Mouse (Mus musculus): ENCODE data around the gene H60c.
"Not testable (repeated sequence)": the region's sequence is repeated elsewhere in the genome, so short reads cannot be mapped to it uniquely, and the experiment has no call there.

H60c gene

DNA sequence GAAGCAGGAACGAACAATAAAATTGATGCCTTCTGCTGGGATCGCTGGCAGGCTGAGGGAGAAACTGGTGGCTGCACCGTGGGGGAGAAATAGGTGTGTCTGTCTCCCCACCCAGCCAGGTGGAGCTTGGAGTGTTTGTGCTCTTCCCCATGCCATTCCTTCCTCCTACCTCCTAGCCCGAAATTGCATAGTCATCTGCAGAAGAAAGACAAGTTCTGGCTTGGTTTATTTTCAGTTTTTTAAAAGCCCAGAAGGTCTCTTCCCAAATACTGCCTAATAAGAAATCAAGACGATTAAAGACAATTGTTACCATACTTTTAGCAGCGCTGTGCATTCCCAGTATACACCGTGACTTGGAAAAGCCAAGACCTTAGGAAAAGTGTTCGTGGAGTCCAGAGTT is at the start of gene H60c:
TSS of gene H60c (minus strand) at position 101 of the 400 bp plus-strand sequence.
- no peak for DNase-seq

DNA sequence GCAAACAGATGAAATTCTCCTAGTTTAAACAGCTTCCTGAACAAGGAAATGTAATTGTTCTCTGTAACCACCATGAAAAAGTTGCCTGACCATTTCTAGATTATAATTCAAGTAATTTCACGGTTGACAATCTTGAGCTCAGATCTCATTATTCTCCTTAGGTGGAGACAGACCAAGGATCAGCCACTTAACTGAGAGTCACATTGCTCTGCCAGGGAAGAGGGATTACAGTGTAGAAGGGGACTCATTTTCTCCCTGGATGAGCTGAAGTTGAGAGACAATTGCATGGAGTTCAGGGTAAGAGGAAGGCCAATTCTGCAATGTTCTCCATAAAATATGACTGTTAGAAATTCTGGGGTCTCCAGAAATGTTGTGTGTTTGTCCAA is 41.2 kb upstream of the H60c start:
- no peak for DNase-seq

DNA sequence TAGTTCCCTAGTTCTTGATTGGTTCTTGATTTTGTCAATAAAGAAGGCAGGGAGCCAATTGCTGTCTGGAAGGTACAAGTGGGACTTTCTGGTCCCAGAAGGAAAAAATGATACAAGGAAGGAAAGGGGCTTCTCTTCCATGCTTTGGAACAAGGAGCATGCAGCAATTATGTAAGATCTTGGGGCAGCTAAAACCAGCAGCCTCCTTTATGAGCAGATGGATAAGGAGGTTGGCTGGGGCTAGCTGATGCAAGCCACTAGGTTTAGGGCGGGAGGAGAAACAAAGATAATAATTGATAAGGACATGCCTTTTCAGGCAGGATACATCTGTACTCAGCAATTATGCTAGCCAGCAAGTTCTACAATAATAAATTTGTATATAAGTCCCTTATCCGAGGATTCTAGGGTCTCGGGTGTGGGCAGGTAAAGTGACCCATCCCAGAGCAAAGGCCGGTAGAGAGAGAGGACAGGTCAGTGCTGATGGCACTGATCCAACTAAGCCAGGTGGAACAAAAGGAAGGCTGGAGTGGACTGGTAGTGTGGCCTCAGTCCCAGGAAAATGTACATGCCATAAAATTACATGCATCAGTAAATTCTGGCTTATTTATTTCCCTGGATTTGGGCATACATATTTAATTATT is 40.7 kb upstream of the H60c start:
- DNase-seq: no peak

DNA sequence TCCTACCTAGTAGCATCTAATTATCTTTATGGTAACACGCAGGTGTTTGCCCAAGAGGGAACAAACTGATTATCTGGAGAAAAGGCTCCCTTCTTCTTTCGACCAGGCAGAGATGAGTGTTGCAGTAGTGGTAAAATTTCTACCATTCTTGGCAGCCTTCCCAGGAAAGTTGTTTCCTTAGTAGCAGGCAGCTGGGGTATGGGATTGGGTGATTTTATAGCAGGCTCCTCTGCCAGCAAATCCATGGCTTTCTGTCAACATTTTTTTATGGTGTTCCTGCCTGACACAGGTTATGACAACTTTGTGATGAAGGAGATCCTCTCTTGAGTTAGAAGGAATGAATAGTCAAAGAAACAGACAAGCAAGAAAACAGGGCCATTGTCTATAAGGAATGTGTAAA is 40.2 kb upstream of the H60c start:
- peak; percentile 41 for DNase-seq

DNA sequence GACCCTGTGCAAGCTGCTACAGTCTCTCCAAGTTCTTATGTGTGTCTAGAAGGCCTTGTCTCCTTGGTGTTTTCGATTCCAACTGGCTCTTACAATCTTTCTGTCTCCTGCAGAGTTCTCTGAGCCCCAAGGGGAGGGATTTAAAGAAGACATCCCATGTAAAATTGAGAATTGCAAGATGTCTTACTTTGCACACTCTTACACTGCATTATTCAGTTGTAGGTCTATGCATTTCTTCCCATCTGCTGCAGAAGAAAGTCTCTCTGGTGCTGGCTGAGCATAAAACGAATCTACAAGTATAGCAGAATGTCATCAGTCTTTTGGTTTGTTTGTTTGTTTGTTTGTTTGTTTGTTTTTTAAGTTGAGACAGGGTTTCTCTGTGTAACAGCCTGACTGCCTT is 26.4 kb upstream of the H60c start:
- DNase-seq: no peak

DNA sequence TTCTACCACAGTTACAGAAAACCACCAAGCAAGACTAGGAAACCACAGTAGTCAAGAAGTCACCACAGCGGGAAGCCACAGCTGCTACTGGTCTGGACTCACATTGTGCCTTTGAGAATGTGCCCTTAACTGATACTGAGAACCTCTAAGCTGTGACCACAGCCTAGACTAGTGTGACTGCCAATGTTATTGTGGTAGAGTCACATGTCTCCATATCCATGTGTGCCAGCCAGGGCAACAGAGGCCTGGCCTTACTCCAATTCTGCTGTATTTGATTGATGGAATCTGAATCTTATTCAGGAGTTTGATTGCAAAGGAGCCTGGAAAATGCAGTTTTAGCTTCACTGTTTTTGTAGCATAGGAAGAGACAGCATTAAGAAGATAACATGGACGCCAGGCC is 13.5 kb upstream of the H60c start:
- DNase-seq: peak; percentile 57

DNA sequence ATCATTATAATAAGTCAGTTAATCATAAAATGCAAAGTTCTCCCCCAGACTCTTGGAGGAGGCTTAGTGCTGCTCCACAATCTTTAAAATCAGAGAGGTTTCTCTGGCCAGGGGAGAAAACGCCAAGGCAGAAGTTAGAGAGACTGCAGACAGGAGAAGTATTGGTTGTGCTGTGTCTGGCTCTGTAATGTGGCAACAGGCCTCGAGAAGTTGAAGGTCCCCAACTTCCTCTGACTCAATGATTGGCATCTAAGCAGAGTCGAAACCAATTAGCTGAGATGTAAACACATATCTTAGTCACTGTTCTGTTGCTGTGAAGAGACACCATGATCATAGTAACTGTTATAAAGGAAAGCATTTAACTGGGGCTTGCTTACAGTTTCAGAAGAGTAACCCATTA is 6.5 kb upstream of the H60c start:
- DNase-seq: peak; percentile 6

DNA sequence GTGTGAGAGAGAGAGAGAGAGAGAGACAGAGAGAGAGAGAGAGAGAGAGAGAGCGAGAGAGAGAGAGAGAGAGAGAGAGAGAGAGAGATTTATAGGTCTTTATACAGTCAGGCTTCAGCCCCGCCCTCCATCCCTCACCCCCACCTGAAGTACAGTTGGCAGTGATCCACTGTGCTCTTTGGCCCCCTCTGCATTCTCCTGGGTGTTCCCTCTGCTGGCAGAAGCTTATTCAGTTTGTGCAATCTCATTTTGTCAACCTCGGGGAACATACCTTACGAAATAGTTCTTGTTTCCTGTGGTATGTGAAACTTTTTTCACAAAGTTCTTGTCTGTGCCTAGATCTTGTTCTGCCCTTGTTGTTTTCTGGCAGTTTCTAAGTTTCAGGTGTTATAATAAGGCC is 3.5 kb upstream of the H60c start:
- peak; percentile 74 for DNase-seq

DNA sequence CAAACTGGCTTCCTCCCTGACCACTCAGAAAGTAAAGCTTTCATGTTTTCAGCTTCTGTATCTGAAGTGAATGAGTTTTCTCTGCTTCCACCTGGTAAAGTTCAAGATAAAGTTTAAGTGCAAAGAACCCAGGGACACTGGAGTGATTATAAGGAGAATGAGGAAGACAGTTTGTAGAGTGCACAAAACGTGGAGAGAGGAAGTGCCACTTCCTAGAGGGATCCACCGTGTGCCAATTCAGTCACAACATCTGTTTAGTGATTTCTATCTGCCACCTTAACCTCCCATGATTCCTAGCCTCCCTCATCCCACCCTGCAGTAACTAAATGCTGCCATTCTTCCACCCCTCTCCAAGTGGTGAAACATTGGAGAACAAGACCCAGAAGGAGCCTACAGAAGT is 842 bp downstream of the H60c start:
- DNase-seq: no peak

DNA sequence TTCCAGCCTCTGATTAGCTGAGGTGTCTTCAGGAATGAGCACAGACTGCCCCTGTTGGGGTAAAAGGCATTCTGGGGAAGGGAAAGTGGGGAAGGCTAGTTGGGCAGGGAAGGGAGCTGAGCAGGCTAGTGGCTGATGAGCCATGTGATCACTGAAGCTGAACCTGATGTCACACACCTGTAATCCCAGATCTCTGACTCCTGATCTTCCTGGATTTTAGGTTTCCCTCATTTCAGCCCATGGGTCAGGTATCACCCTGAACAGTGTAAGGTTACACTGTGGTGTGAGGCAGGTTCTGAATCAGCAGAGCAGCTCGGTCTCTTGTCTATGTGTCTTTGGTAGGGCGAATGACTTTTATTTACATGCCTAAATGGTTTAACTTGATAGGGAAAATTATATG is 4.8 kb downstream of the H60c start:
- DNase-seq: no peak

DNA sequence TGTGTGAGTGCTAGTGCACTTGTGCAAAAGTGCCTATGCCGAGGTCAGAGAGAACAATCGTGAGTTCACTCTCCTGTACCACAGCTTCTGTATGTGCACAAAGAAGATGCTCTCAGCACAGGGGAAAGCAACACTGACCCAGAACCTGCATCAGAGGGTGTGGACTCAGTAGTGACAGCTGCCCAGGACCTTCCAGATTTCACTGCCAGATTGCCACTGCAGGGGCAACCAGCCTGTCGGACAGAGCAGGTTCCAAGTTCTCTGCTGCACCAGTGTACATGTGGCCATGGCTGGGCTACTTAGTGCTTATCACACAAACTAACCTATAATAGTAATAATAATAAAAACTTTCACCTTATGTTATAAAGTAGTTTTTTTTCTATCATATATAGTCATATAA is 10.2 kb downstream of the H60c start:
- no peak for DNase-seq

DNA sequence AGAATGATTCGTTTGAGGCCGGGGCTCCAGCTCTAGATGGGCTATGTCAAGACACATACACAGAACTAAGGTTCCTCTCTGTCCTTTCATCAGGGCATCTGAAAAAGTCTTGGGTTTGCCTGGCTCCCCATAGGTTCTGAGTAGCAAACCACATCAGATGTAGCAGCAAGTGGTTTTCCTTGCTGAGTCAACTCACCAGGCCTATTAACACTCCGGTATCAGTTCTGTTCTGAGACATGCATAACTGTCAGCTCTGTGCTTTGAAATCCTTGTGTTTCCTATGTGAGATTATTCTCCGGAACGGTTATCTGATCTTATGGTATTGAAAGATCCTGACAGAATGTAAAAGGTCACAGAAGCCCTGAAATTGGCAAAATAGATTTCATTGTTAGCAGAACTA is 29.1 kb downstream of the H60c start:
- not testable (repeated sequence) for DNase-seq

DNA sequence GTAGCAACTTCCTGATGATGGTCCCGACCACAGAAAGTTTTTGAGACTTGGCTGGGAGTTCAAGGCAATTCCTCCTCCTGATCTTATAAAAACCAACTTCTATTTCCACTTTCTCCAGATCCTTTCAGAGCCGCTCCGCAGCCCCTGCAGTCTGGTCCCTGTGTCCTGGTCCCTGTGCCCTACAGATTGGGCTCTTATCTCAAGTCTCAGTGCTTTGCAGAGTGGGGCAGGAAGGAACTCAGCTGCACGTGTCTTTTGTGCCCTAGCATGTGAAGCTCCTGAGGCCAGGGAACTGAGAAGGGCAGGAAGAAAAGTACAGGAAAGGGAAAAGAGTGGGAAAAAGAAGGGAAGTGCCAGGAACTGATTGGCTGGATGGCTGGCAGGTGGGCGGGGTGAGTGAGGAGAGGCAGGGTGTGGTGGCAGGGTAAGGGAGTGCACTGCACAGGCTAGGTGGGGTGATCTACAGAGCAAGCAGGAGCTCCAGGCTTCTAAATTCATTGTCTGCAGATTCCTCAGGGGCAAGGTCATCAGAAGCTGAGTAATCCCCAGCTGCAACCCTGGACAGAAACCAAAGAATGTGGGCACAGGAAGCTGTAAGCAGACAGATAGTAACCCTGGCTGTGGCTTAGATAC is 30.8 kb downstream of the H60c start:
- DNase-seq: peak; percentile 1

DNA sequence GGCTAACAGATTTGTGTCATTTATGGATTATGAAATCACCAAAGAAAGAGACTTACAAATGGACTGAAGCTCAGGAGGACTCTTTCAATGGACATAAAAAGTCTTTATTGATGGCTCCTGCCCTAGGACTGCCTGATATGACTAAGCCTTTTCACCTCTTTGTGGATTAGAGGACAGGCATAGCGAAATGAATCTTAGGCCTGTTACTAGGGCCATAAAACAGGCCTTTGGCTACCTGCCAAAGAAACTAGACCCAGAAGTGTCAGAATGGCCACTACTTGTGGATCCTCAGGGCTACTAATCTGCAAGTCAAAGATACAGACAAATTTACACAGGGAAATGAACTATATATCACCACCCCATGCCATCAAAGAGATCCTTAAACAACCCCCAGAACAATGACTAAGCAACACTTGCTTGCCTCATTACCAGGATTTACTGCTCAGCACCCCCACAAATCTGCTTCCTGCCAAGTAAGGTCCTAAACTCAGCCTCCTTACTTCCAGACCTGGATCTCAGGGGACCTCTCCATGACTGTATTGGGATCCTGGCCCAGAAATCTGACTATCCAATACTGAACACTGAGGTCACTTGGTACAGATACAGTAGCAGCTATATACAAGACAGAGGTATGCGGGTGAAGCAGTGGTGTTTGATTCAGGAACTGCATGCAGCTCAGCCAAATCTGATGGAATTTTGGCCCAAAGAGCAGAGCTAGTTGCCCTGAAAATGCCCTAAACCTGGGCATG is 39.0 kb downstream of the H60c start:
- DNase-seq: no peak

Measured in lung, postnatal 36 days (tissue).